Mouse (Mus musculus) CH12.LX (cell line): ENCODE measurements at regions not wholly inside any gene's neighbourhood (a gene's known extent, or its start where the extent isn't known, plus 50 kb on each side); places are given as distances from the start of the nearest gene placed in this dataset.

ENCODE experiments used
- CTCF ChIP-seq, 2 experiments: IDR thresholded peaks in 1 of 2; conservative IDR thresholded peaks in 1 of 2; 2 replicates each; pipeline ENCODE4 v1.5.1; 2011 to 2012; ENCODE audit warnings: low read depth in 2 of 2, low read length in 2 of 2, improper control_type of control experiment in 1 of 2, inconsistent platforms in 1 of 2, mild to moderate bottlenecking in 1 of 2, moderate library complexity in 1 of 2
- KAT2A ChIP-seq: IDR thresholded peaks from 2 replicates; pipeline ENCODE4 v1.6.1; 2012; ENCODE audit warnings: low read length, improper control_type of control experiment, inconsistent platforms; ENCODE audit not compliant: insufficient replicate concordance
- MAFK ChIP-seq: IDR thresholded peaks from 2 replicates; pipeline ENCODE4 v1.6.1; 2011; ENCODE audit warnings: low read length, improper control_type of control experiment; ENCODE audit not compliant: insufficient replicate concordance
- MAX ChIP-seq: IDR thresholded peaks from 2 replicates; pipeline ENCODE4 v1.6.1; 2011; ENCODE audit warnings: low read length, improper control_type of control experiment
- POLR2A ChIP-seq: IDR thresholded peaks from 2 replicates; pipeline ENCODE4 v1.6.1; 2011; ENCODE audit warnings: low read depth, mild to moderate bottlenecking, improper control_type of control experiment, low read length
- SMC3 ChIP-seq: IDR thresholded peaks from 2 replicates; pipeline ENCODE4 v1.6.1; 2011; ENCODE audit warnings: low read depth, low read length, improper control_type of control experiment
- ZC3H11A ChIP-seq: IDR thresholded peaks from 2 replicates; pipeline ENCODE4 v1.6.1; 2012; ENCODE audit warnings: low read depth, mild to moderate bottlenecking, inconsistent platforms, low read length, improper control_type of control experiment

DNA sequence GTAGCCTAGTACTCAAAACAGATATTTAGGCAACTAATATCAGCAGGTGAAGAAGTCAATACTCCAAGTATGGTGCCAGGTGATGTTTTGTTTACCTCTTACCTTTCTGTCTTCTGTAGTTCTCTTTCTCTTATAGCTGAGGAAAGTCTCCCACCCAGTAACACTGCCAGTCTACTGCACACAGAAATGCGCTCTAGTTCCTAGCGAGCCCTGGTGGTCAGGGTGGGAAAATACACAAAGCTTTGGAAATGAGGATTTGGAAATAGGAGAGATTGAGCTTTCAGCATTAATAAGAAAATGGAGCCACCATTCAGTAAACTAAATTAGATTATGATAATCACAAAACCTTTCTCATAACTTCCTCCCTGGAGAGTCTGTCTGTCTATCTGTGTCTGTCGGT lies 153.1 kb downstream of the Casp12 start:
- TF ChIP-seq CTCF (conservative IDR thresholded peaks at IDR 0.05 in 1 of 2, IDR thresholded peaks at IDR 0.05 in 1 of 2; ENCODE audit: low read depth in 2 of 2, low read length in 2 of 2): peak in 1 of 2 experiments; percentile 67; a peak in 2 of 4 replicates
- TF ChIP-seq ZC3H11A: no peak
- no peak for TF ChIP-seq MAFK
- no peak for TF ChIP-seq POLR2A
- no peak for TF ChIP-seq KAT2A
- no peak for TF ChIP-seq MAX
- peak; percentile 66 for TF ChIP-seq SMC3
